Mouse (Mus musculus) large intestine, adult 2 months (tissue): Measurements from ENCODE around the gene Spcs3. TPM values are rescaled to one million over a fixed set of nuclear protein-coding genes. Genes with fewer than 3 reads are reported as not detected.

Source experiments
- DNase-seq: peaks from one replicate; pipeline ENCODE4 v3.0.0-alpha.2; 2012; ENCODE audit warnings: low read depth, low spot score
- WGBS: fragments of 180-500 bp; shearing (Covaris S2); methylation state at CpG from one replicate; pipeline ENCODE4 v1.1.7; 2018; 5-methylcytosine and 5-hydroxymethylcytosine counted together
- polyA plus RNA-seq: library from polyadenylated mRNA; depleted of rRNA; stranded (reverse); fragments of >200 nt; gene quantifications from 2 replicates; pipeline ENCODE4 v1.2.3, GENCODE M21; 2012; rRNA removed

The Spcs3 gene
- polyA plus RNA-seq, 1 experiment, result 23.7 TPM

GRCm38 (mm10) chr8:54509221-54509721 is 20.5 kb downstream of the Spcs3 start:
- no peak for DNase-seq
- 3% methylated on average over 10 of the region's 10 CpGs for WGBS

DNA sequence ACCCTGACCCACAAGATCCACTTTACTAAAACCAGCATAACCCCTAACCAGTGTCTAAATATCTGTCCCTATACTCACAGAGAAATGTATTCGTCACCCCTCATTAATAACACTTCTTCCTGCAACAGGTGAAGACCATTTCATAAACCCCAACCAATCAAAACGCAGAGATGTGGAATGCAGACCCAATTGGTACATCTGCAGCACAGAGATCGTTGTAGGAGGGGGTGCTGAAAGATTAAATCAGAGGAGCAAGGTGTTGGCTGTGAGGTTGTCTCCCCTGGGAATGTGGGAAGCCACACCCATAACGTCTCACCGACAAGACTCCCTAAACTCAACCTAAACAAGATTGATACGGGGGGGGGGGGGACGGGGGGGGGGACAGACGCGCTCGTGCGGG is 21.0 kb downstream of the Spcs3 start:
- WGBS, result 5% methylated on average over 11 of the region's 11 CpGs
- DNase-seq, result no peak

DNA sequence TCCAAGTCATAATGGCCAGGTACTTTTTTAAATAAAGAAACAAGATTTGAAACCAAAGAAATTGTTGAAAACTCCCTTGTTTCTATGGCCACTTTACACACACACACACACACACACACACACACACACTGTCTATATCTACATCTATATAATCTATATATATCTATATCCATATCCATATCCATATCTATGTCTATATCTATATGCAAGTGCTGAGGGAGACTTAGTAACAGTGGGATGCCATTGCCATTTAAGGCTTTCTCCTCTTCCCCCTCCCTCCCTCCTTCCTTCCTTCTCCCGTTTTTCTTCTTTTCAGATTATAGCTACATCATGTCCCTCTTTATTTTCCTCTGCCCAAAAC is 21.7 kb downstream of the Spcs3 start:
- 6% methylated on average over 1 of the region's 1 CpGs for WGBS
- no peak for DNase-seq

DNA sequence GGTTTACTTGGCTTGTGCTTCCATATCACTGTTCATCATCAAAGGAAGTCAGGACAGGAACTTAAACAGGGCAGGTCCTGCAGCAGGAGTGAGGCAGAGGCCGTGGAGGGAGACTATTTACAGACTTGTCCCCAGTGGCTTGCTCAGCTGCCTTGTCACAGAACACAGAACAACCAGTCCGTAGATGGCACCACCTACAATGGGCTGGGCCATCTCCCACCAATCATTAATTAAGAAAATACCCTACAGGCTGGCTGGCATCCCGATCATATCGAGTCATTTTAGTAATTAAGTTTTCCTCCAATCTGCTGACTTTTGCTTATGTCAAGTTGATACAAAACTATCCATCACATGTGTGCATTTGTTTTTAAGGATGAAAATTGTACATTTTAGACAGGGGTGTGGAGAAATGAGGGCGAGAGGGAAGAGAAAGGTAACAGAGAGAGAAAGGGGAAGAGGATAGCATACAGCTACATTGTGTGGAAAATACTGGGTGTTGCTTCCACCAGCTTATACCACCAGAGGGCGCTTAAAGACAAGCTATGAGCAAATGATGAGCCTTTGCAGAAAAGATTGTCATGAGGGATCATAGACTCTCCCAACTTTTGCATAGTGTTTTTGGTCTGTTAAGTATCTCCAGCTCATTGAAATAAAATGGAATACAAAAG is 22.2 kb downstream of the Spcs3 start:
- WGBS, result 30% methylated on average over 6 of the region's 6 CpGs

DNA sequence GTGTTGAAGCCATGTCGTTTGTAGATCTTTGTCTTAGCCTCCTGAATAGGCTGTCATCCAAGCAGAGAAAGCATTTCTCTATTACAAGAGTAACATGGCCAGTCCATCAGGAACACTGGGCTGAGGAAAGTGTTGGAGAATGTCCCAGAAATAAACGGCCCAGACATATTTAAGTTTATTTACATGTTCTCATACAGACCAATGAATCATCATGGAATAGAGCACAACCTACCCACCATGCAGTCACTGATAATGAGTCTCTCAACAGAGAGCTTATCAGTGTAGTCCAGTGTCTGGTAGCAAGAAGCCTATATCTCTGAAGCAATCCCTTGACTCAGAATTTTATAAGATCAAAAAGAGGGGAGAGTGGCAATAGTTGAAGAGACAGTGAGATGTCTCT is 24.7 kb downstream of the Spcs3 start:
- 15% methylated on average over 2 of the region's 2 CpGs for WGBS

More for the DNA sequence above, 22.2 kb downstream of the Spcs3 start:
- DNase-seq, result peak; percentile 43

DNA sequence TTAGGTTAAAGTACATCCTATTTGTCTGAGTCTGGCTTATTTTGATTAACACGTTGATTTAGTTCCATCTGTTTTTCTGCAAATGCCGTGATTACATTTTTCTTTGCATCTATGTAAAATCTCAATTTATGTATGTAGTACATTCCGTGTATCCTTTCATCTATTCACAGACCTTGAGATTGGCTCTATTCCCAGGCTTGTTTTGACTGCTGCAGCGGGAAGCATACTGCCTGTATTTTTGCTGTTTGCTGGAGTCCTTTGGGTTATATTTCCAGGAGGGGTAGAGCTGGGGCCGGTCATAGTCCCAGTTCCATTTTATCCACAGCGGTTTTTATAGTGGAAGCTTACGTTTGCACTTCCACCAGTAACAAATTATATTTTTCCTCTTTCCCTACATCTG is 26.7 kb downstream of the Spcs3 start:
- DNase-seq, result no peak
- WGBS, result 54% methylated on average over 7 of the region's 7 CpGs

More for the DNA sequence above, 24.7 kb downstream of the Spcs3 start:
- DNase-seq, result no peak

GRCm38 (mm10) chr8:54493915-54494314 is 35.9 kb downstream of the Spcs3 start:
- WGBS, result 31% methylated on average over 3 of the region's 3 CpGs
- no peak for DNase-seq

- WGBS, result 6% methylated on average over 6 of the region's 6 CpGs
- peak; percentile 44 for DNase-seq
These were observed 36.7 kb downstream of the Spcs3 start for GRCm38 (mm10) chr8:54493110-54493509.

GRCm38 (mm10) chr8:54491934-54492333 is 37.9 kb downstream of the Spcs3 start:
- DNase-seq, result no peak
- 68% methylated on average over 4 of the region's 4 CpGs for WGBS

- WGBS, result 21% methylated on average over 6 of the region's 6 CpGs
- DNase-seq, result peak; percentile 39
These were observed 38.6 kb downstream of the Spcs3 start for GRCm38 (mm10) chr8:54491057-54491690.

DNA sequence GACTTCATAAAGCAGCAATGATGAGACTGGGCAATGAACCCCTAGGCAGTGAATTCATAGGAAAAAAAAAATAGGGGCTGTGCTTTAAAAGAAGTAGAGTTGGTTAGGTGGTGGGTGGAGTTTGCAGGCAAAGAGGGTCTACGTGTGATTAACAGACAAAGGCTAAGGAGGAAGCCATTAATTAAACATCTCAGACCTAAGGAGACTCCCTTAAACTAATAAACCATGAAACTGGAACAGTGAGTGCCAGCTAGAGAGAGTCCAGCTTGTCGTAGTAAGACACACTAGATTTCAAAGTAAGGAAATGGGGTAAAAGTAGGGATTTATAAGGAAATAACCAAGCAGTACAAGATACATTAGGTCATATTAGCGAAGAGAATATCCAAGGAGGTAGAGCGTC is 41.4 kb downstream of the Spcs3 start:
- 74% methylated on average over 4 of the region's 4 CpGs for WGBS
- no peak for DNase-seq

GRCm38 (mm10) chr8:54486555-54487273 is 43.1 kb downstream of the Spcs3 start:
- DNase-seq, result no peak
- WGBS, result 31% methylated on average over 19 of the region's 19 CpGs

Other genes starting within 250 kb of the Spcs3 start
- gene Asb5, start 418 bp downstream of the Spcs3 start, polyA plus RNA-seq, result 0.32 and 0.80 TPM in 2 replicates
- not detected in 2 replicates for gene Spata4, start 70.8 kb upstream of the Spcs3 start, polyA plus RNA-seq